Mouse (Mus musculus): ENCODE measurements at regions not wholly inside any gene's neighbourhood (a gene's known extent, or its start where the extent isn't known, plus 50 kb on each side); places are given as distances from the start of the nearest gene placed in this dataset.

GRCm38 (mm10) chrX:121301915-121302314, 989.0 kb upstream of the H2afb3 start:
- no peak for DNase-seq (ENCODE audit: low read depth, low spot score)

GRCm38 (mm10) chrX:121291239-121291638, 978.3 kb upstream of the H2afb3 start:
- DNase-seq (ENCODE audit: low read depth, low spot score) = no peak

- no peak for DNase-seq (ENCODE audit: low read depth, low spot score)
These were observed 957.2 kb upstream of the H2afb3 start for GRCm38 (mm10) chrX:121270071-121270470.

DNA sequence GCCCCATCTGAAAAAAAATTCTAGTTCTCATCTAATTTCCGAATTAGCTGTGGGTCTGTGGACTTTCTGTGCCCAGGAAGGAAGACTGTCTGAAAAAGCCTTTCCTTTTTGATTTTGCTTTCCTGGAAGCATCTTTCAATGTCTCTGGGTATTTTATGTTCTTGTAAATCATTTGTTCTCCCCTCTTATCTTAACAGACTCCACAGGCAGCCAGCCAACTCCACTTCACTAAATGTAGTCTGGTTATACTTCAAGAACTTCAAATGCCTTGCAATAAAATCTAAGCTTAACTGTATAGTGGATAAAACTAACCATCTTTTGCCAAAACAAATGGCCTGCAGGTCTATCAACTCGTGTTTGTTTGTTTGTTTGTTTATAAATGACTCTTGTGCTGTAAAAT, 956.7 kb upstream of the H2afb3 start:
- DNase-seq (ENCODE audit: low read depth, low spot score) = no peak

- peak; percentile 91 for DNase-seq (ENCODE audit: low read depth, low spot score)
These were observed 919.5 kb upstream of the H2afb3 start for GRCm38 (mm10) chrX:121232142-121233000.
